Mouse (Mus musculus) limb, embryonic 11.5 days (tissue): ENCODE results near the gene Rtn4rl1. TPM values are rescaled to one million over a fixed set of nuclear protein-coding genes. Genes with fewer than 3 reads are reported as not detected.
"Not testable (repeated sequence)": the region's sequence is repeated elsewhere in the genome, so short reads cannot be mapped to it uniquely, and the experiment has no call there.

ENCODE experiments used
- ATAC-seq: fragments of 200-750 bp; cut with Nextera tagmentation; 2 replicates; pipeline ENCODE4 v1.8.0; 2017; ENCODE audit warnings: low read depth; ENCODE audit not compliant: insufficient number of reproducible peaks, low FRiP score, low TSS enrichment
- DNase-seq: peaks from one replicate; pipeline ENCODE4 v3.0.0-alpha.2; 2015; ENCODE audit warnings: low spot score
- H3K27ac ChIP-seq: fragments of 300-500 bp; sonication (generic); replicated peaks from 2 replicates; pipeline ENCODE4 v1.5.1; 2014; ENCODE audit warnings: low read depth, mild to moderate bottlenecking, low read length
- H3K27me3 ChIP-seq: fragments of 300-500 bp; sonication (generic); 2 replicates; pipeline ENCODE4 v1.6.1; 2014; ENCODE audit warnings: mild to moderate bottlenecking, low read length, mixed read lengths; ENCODE audit not compliant: control insufficient read depth, insufficient read depth
- H3K36me3 ChIP-seq: fragments of 300-500 bp; sonication (generic); 2 replicates; pipeline ENCODE4 v1.6.1; 2014; ENCODE audit warnings: mild to moderate bottlenecking, low read length, moderate library complexity, mixed read lengths; ENCODE audit not compliant: control insufficient read depth, insufficient read depth
- H3K4me1 ChIP-seq: fragments of 300-500 bp; sonication (generic); 2 replicates; pipeline ENCODE4 v1.6.1; 2014; ENCODE audit warnings: low read length, mixed read lengths; ENCODE audit not compliant: control insufficient read depth, insufficient read depth
- H3K4me2 ChIP-seq: fragments of 300-500 bp; sonication (generic); 2 replicates; pipeline ENCODE4 v1.6.1; 2014; ENCODE audit warnings: low read depth, mild to moderate bottlenecking, moderate library complexity; ENCODE audit not compliant: severe bottlenecking
- H3K4me3 ChIP-seq: fragments of 300-500 bp; sonication (generic); 2 replicates; pipeline ENCODE4 v1.5.1; 2014; ENCODE audit warnings: low read depth, low read length
- H3K9ac ChIP-seq: fragments of 300-500 bp; sonication (generic); 2 replicates; pipeline ENCODE4 v1.6.1; 2014; ENCODE audit warnings: mild to moderate bottlenecking, low read length
- H3K9me3 ChIP-seq: fragments of 300-500 bp; sonication (generic); 2 replicates; pipeline ENCODE4 v1.6.1; 2016; ENCODE audit warnings: low read length; ENCODE audit not compliant: control insufficient read depth
- WGBS: fragments of 180-500 bp; shearing (Covaris S2); extraction: QIAGEN DNeasy Blood & Tissue Kit; methylation state at CpG from one replicate; pipeline ENCODE4 v1.1.7; 2014; 5-methylcytosine and 5-hydroxymethylcytosine counted together
- polyA plus RNA-seq: library from polyadenylated mRNA; unstranded; fragments of >200 nt; fragmentation: Nextera tagmentation; extraction: Ambion mirVana; gene quantifications from 2 replicates; pipeline ENCODE4 v1.2.1, GENCODE M21; 2014

Rtn4rl1 gene
- polyA plus RNA-seq, 1 experiment from 2014 or later: 0.75 TPM

DNA sequence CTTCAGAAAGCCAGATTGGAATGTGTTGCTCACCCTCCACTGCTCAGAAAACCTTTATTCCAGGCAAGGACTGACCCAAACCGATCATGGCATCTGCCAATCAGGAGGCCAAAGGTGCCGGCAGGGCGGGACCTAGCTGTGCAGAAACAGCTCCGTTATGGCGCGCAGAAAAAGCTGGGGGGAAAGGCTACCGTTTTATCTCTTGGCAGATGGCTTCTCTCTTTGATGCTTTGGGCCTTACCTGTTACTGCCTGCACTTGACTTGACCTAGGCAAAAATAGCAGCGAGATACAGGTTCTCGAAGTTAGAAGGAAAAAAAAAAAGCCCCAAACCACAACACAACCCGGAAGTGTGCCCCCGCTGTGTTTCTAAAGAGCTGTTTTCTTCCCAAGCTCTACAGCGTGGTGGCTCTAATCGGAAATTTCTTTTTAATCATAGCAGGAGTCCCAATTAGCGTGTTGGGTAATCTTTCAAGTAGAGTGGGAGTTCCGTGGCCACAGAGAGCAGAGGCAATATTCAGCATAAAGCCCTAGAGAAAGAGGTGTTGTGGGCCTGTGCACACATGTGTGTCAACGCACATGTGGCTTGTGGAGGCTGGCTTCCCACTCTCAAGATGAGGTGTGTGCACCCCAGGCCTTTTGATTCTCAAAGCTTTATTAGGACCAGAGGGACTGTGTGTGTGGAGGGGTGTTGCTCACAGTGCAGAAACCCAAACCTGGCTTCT is 85.9 kb downstream of the Rtn4rl1 start:
- Histone ChIP-seq H3K9ac (peak overlapping the region; percentile 8; the same call in 1 of the 2 replicates), H3K4me1 (peaks cover 41% of the 10 kb centered on the region), H3K27me3 (peaks cover 20% of the 10 kb centered on the region; the same call in 1 of the 2 replicates), H3K4me3 (no peak overlapping the region; the same call in 1 of the 2 replicates), H3K36me3 (no peaks in the 10 kb centered on the region), H3K9me3 (no peaks in the 10 kb centered on the region), H3K4me2 (peak overlapping the region; percentile 38), H3K27ac (no peak overlapping the region)
- peak; percentile 65 for DNase-seq
- ATAC-seq: no peak
- WGBS: 5% methylated on average over 16 of the region's 16 CpGs

- peaks cover 20% of the 10 kb centered on the region; the same call in 1 of the 2 replicates for H3K27me3 ChIP-seq
- H3K4me1 ChIP-seq: peaks cover 37% of the 10 kb centered on the region
- ATAC-seq (no peak), DNase-seq (no peak)
- no peak overlapping the region for H3K4me3 ChIP-seq
- 0 out of 2 replicates have a peak overlapping the region, but pooled peaks have one; percentile 38 for H3K4me2 ChIP-seq
- H3K9ac ChIP-seq: 0 out of 2 replicates have a peak overlapping the region, but pooled peaks have one; percentile 8
- 56% methylated on average over 5 of the region's 5 CpGs for WGBS
- no peaks in the 10 kb centered on the region for H3K9me3 ChIP-seq
- no peak overlapping the region for H3K27ac ChIP-seq
- no peaks in the 10 kb centered on the region for H3K36me3 ChIP-seq
These were observed 86.5 kb downstream of the Rtn4rl1 start for GRCm38 (mm10) chr11:75280066-75280410.

GRCm38 (mm10) chr11:75280435-75281001 is 86.9 kb downstream of the Rtn4rl1 start:
- no peaks in the 10 kb centered on the region for H3K9me3 ChIP-seq
- no peaks in the 10 kb centered on the region for H3K36me3 ChIP-seq
- WGBS: 37% methylated on average over 5 of the region's 5 CpGs
- H3K27me3 ChIP-seq: peaks cover 20% of the 10 kb centered on the region; the same call in 1 of the 2 replicates
- ATAC-seq (no peak), DNase-seq (no peak)
- no peak overlapping the region for H3K4me3 ChIP-seq
- H3K27ac ChIP-seq: no peak overlapping the region
- H3K4me2 ChIP-seq: no peak overlapping the region
- H3K4me1 ChIP-seq: peaks cover 32% of the 10 kb centered on the region
- H3K9ac ChIP-seq: no peak overlapping the region

GRCm38 (mm10) chr11:75281380-75282256 is 88.0 kb downstream of the Rtn4rl1 start:
- H3K4me1 ChIP-seq: peaks cover 30% of the 10 kb centered on the region
- ATAC-seq: no peak

DNA sequence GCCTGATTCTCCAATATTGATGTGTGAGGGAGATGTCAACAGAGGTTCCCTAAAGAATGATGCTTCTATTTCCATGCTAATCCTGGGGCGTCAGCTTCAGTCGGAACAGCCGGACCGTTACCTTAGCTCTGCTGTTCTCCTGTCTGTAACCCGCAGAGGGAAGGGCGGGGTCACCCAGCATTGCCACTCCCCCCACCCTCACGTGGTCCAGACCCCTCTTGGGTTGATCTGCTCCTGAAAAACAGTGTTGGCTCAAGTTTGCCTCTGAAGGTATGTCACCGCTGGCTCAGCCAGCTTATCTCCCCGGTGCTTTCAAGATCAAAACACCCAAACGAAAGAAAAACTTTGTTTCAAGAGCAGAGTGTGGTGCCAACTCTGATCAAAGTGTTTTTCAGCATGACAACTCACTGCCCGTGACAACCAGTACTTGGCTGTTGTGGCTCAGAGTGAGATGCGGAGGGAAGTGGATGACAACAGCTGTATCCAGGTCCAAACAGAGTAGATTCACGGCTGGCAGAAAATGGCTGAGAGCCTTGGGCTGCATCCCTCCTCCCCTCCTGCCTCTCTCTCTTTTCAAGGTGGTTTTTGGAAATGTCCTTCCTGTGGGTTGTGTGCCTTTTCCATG is 89.0 kb downstream of the Rtn4rl1 start:
- ATAC-seq (no peak), DNase-seq (peak; percentile 57)
- peaks cover 20% of the 10 kb centered on the region; the same call in 1 of the 2 replicates for H3K27me3 ChIP-seq
- no peaks in the 10 kb centered on the region for H3K9me3 ChIP-seq
- peak overlapping the region; percentile 20; the same call in 1 of the 2 replicates for H3K4me2 ChIP-seq
- H3K27ac ChIP-seq: no peak overlapping the region
- no peaks in the 10 kb centered on the region for H3K36me3 ChIP-seq
- no peak overlapping the region for H3K9ac ChIP-seq
- no peak overlapping the region for H3K4me3 ChIP-seq
- 11% methylated on average over 13 of the region's 13 CpGs for WGBS
- peaks cover 30% of the 10 kb centered on the region for H3K4me1 ChIP-seq

More at GRCm38 (mm10) chr11:75281380-75282256, 88.0 kb downstream of the Rtn4rl1 start:
- H3K27ac ChIP-seq: no peak overlapping the region
- H3K9ac ChIP-seq: no peak overlapping the region
- no peaks in the 10 kb centered on the region for H3K9me3 ChIP-seq
- no peaks in the 10 kb centered on the region for H3K36me3 ChIP-seq
- peaks cover 20% of the 10 kb centered on the region; the same call in 1 of the 2 replicates for H3K27me3 ChIP-seq
- H3K4me3 ChIP-seq: no peak overlapping the region
- DNase-seq: no peak
- 5% methylated on average over 29 of the region's 29 CpGs for WGBS
- H3K4me2 ChIP-seq: peak overlapping the region; percentile 20

DNA sequence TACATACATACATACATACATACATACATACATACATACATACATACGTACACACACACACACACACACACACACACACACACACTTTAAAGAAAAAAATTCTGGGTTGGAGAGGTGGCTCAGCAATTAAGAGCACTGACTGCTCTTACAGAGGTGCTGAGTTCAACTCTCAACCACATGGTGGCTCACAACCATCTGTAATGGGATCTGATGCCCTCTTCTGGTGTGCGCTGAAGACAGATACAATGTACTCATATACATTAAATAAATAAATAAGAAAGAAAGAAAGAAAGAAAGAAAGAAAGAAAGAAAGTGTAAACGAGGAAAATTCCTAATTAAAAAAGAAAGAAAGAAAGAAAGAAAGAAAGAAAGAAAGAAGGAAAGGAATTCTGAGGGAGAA is 90.2 kb downstream of the Rtn4rl1 start:
- not testable (repeated sequence) for H3K4me2 ChIP-seq, H3K36me3 ChIP-seq, ATAC-seq, H3K9me3 ChIP-seq, DNase-seq, H3K9ac ChIP-seq, H3K27ac ChIP-seq, H3K4me3 ChIP-seq
- Histone ChIP-seq H3K27me3 (peaks cover 20% of the 10 kb centered on the region; the same call in 1 of the 2 replicates), H3K4me1 (peaks cover 30% of the 10 kb centered on the region)
- 65% methylated on average over 3 of the region's 3 CpGs for WGBS

DNA sequence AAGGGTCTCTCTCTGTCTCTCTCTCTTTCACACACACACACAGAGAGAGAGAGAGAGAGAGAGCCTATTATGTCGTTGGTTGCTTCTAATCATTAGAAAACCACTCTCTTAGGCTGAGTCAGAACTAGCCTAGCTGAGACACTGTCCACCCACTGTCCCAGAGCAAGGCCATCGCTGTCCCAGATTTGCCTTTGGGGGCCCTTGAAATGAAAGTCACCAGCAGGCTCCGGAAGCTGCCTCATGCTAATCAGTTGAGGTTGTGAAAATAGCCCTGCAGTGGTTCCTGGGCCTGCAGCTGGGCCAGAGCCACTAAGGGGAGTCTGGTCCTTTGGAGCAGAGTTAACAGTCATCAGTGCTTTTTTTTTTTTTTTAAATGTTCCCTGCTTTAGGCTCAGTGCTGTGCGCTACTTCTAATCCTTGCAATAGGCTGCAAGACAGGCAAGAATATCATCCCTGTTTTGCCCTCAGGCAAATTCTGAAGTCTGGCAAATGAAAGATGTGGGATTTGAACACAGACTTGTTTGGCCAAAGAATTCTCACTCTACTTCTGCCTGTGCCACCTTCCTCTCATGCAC is 92.4 kb downstream of the Rtn4rl1 start:
- H3K27ac ChIP-seq: no peak overlapping the region
- no peak for DNase-seq
- ATAC-seq: no peak
- H3K4me1 ChIP-seq: peaks cover 14% of the 10 kb centered on the region
- no peak overlapping the region for H3K4me2 ChIP-seq
- no peaks in the 10 kb centered on the region for H3K9me3 ChIP-seq
- no peak overlapping the region for H3K9ac ChIP-seq
- 37% methylated on average over 4 of the region's 4 CpGs for WGBS
- peaks cover 20% of the 10 kb centered on the region; the same call in 1 of the 2 replicates for H3K27me3 ChIP-seq
- no peak overlapping the region for H3K4me3 ChIP-seq
- H3K36me3 ChIP-seq: no peaks in the 10 kb centered on the region
